Mouse (Mus musculus) small intestine, adult 2 months (tissue): ENCODE data around the gene Astn1. TPM values are rescaled to one million over a fixed set of nuclear protein-coding genes. Genes with fewer than 3 reads are reported as not detected.

ENCODE experiments used
- H3K27ac ChIP-seq: fragments of 200-500 bp; 2 replicates; pipeline ENCODE4 v1.5.1; 2012; ENCODE audit warnings: low read depth, low read length, control low read depth, inconsistent platforms; ENCODE audit not compliant: insufficient read depth
- H3K27me3 ChIP-seq: fragments of 200-500 bp; 2 replicates; pipeline ENCODE4 v1.6.1; 2012; ENCODE audit warnings: mild to moderate bottlenecking, moderate library complexity, low read length, inconsistent platforms; ENCODE audit not compliant: control insufficient read depth, insufficient read depth
- H3K36me3 ChIP-seq: fragments of 200-500 bp; 2 replicates; pipeline ENCODE4 v1.6.1; 2012; ENCODE audit warnings: mild to moderate bottlenecking, low read length, control low read depth, inconsistent platforms; ENCODE audit not compliant: control insufficient read depth, insufficient read depth
- H3K4me1 ChIP-seq: fragments of 200-500 bp; 2 replicates; pipeline ENCODE4 v1.6.1; 2012; ENCODE audit warnings: low read length, inconsistent platforms, mixed read lengths; ENCODE audit not compliant: control insufficient read depth, insufficient read depth, insufficient read length
- H3K4me3 ChIP-seq: fragments of 200-500 bp; 2 replicates; pipeline ENCODE4 v1.5.1; 2012; ENCODE audit warnings: low read depth, mild to moderate bottlenecking, control low read depth, inconsistent platforms, low read length, moderate library complexity
- CTCF ChIP-seq: fragments of 200-500 bp; IDR thresholded peaks from 2 replicates; pipeline ENCODE4 v1.5.1; 2012; ENCODE audit warnings: low read depth, mild to moderate bottlenecking, control low read depth, inconsistent platforms, low read length, moderate library complexity, mixed read lengths; ENCODE audit not compliant: insufficient replicate concordance, insufficient read length; ENCODE audit errors: extremely low read depth
- POLR2A ChIP-seq: fragments of 200-500 bp; IDR thresholded peaks from 2 replicates; pipeline ENCODE4 v1.6.1; 2012; ENCODE audit warnings: low read depth, mild to moderate bottlenecking, control low read depth, inconsistent platforms, low read length, moderate library complexity
- WGBS: fragments of 180-500 bp; shearing (Covaris S2); methylation state at CpG from one replicate; pipeline ENCODE4 v1.1.7; 2018; 5-methylcytosine and 5-hydroxymethylcytosine counted together
- polyA plus RNA-seq: library from polyadenylated mRNA; depleted of rRNA; stranded (reverse); fragments of >200 nt; gene quantifications from 2 replicates; pipeline ENCODE4 v1.2.3, GENCODE M21; 2012; rRNA removed

Astn1 gene
- polyA plus RNA-seq, 1 experiment: 0.34 TPM

- no peaks in the 10 kb centered on the region for H3K4me1 ChIP-seq
- H3K36me3 ChIP-seq: no peaks in the 10 kb centered on the region
- H3K4me3 ChIP-seq: no peak overlapping the region
- WGBS: 74% methylated on average over 6 of the region's 6 CpGs
- TF ChIP-seq POLR2A (no peak), CTCF (no peak)
- H3K27me3 ChIP-seq: no peaks in the 10 kb centered on the region
- no peak overlapping the region for H3K27ac ChIP-seq
Measured at GRCm38 (mm10) chr1:158740161-158740766, 378.2 kb downstream of the Astn1 start.

GRCm38 (mm10) chr1:158740949-158741348 is 378.9 kb downstream of the Astn1 start:
- Histone ChIP-seq H3K27me3 (no peaks in the 10 kb centered on the region), H3K4me1 (no peaks in the 10 kb centered on the region), H3K4me3 (no peak overlapping the region), H3K36me3 (no peaks in the 10 kb centered on the region), H3K27ac (no peak overlapping the region)
- 86% methylated on average over 5 of the region's 5 CpGs for WGBS
- no peak for TF ChIP-seq CTCF
- TF ChIP-seq POLR2A: no peak

Other genes with a start within 250 kb of the Astn1 start
- gene Brinp2, start 5.9 kb upstream of the Astn1 start, polyA plus RNA-seq: 0.41 and 0.96 TPM in 2 replicates